Mouse (Mus musculus) cerebellum, postnatal 25 days (tissue): ENCODE measurements at regions not wholly inside any gene's neighbourhood (a gene's known extent, or its start where the extent isn't known, plus 50 kb on each side); places are given as distances from the start of the nearest gene placed in this dataset.

Source experiments
- DNase-seq, 2 experiments: peaks; one replicate each; pipeline ENCODE4 v3.0.0; 2021; ENCODE audit warnings: mixed read lengths in 2 of 2

- DNase-seq: no peak
These were observed 65.0 kb downstream of the Atxn7l3b start for GRCm38 (mm10) chr10:112863808-112864207.

- no peak for DNase-seq
These were observed 65.4 kb downstream of the Atxn7l3b start for GRCm38 (mm10) chr10:112863375-112863774.

GRCm38 (mm10) chr10:112851997-112852396 is 76.8 kb downstream of the Atxn7l3b start:
- no peak for DNase-seq

- DNase-seq: no peak
These were observed 82.6 kb downstream of the Atxn7l3b start for GRCm38 (mm10) chr10:112846225-112846624.

GRCm38 (mm10) chr10:112837400-112838035 is 91.3 kb downstream of the Atxn7l3b start:
- DNase-seq: no peak

- peak in 1 of 2 experiments; percentile 2 for DNase-seq
These were observed 92.8 kb downstream of the Atxn7l3b start for GRCm38 (mm10) chr10:112835970-112836369.

- DNase-seq: no peak
These were observed 93.3 kb downstream of the Atxn7l3b start for GRCm38 (mm10) chr10:112835508-112835907.

GRCm38 (mm10) chr10:112810181-112810580 is 118.6 kb downstream of the Atxn7l3b start:
- DNase-seq: no peak

- peak in 1 of 2 experiments; percentile 11 for DNase-seq
These were observed 125.2 kb downstream of the Atxn7l3b start for GRCm38 (mm10) chr10:112803557-112803956.

GRCm38 (mm10) chr10:112801560-112801959 is 127.2 kb downstream of the Atxn7l3b start:
- peak; percentile 11 to 44 for DNase-seq

- DNase-seq: no peak
These were observed 130.2 kb downstream of the Atxn7l3b start for GRCm38 (mm10) chr10:112798603-112799002.

GRCm38 (mm10) chr10:112798090-112798489 is 130.7 kb downstream of the Atxn7l3b start:
- no peak for DNase-seq

- no peak for DNase-seq
These were observed 132.9 kb downstream of the Atxn7l3b start for GRCm38 (mm10) chr10:112795938-112796337.

GRCm38 (mm10) chr10:112795473-112795872 is 133.3 kb downstream of the Atxn7l3b start:
- no peak for DNase-seq

- no peak for DNase-seq
These were observed 140.6 kb downstream of the Atxn7l3b start for GRCm38 (mm10) chr10:112788236-112788635.

GRCm38 (mm10) chr10:112774262-112774661 is 154.5 kb downstream of the Atxn7l3b start:
- DNase-seq: no peak

GRCm38 (mm10) chr10:112746683-112747082 is 182.1 kb downstream of the Atxn7l3b start:
- DNase-seq: no peak

- no peak for DNase-seq
These were observed 185.3 kb downstream of the Atxn7l3b start for GRCm38 (mm10) chr10:112743527-112743926.

GRCm38 (mm10) chr10:112742123-112742522 is 186.7 kb downstream of the Atxn7l3b start:
- no peak for DNase-seq
